Mouse (Mus musculus): Measurements from ENCODE around the gene Dnajb3. TPM values are rescaled to one million over a fixed set of nuclear protein-coding genes. Genes with fewer than 3 reads are reported as not detected.

Gene Dnajb3
- polyA plus RNA-seq, 1 experiment: not detected

GRCm38 (mm10) chr1:88243861-88244260 lies 38.3 kb upstream of the Dnajb3 start:
- no peaks in the 10 kb centered on the region for H3K4me1 ChIP-seq
- H3K9me3 ChIP-seq: peaks cover 82% of the 10 kb centered on the region
- H3K36me3 ChIP-seq (replicated peaks; ENCODE audit: low read length): no peaks in the 10 kb centered on the region
- TF ChIP-seq GATA1 (IDR thresholded peaks at IDR 0.05; ENCODE audit: borderline replicate concordance, low read length) (no peak), FLI1 (IDR thresholded peaks at IDR 0.05; ENCODE audit: low read length) (no peak)
- peaks cover 11% of the 10 kb centered on the region for H3K27me3 ChIP-seq (replicated peaks)
- peak overlapping the region; percentile 14 for H3K4me3 ChIP-seq (replicated peaks)

GRCm38 (mm10) chr1:88240579-88240978 lies 35.0 kb upstream of the Dnajb3 start:
- no peak for TF ChIP-seq GATA1 (IDR thresholded peaks at IDR 0.05; ENCODE audit: borderline replicate concordance, low read length)
- TF ChIP-seq FLI1 (IDR thresholded peaks at IDR 0.05; ENCODE audit: low read length): no peak; the same call in 1 of the 2 replicates
- Histone ChIP-seq H3K36me3 (replicated peaks; ENCODE audit: low read length) (no peaks in the 10 kb centered on the region), H3K27me3 (replicated peaks) (peaks cover 6% of the 10 kb centered on the region), H3K4me1 (no peaks in the 10 kb centered on the region), H3K9me3 (peaks cover 78% of the 10 kb centered on the region), H3K4me3 (replicated peaks) (no peak overlapping the region)

- peaks cover 7% of the 10 kb centered on the region for H3K27me3 ChIP-seq (replicated peaks)
- no peaks in the 10 kb centered on the region for H3K4me1 ChIP-seq
- no peaks in the 10 kb centered on the region for H3K36me3 ChIP-seq (replicated peaks; ENCODE audit: low read length)
- no peak overlapping the region for H3K4me3 ChIP-seq (replicated peaks)
- H3K9me3 ChIP-seq: peaks cover 78% of the 10 kb centered on the region
- TF ChIP-seq FLI1 (IDR thresholded peaks at IDR 0.05; ENCODE audit: low read length) (no peak), GATA1 (IDR thresholded peaks at IDR 0.05; ENCODE audit: borderline replicate concordance, low read length) (no peak)
These were observed 34.5 kb upstream of the Dnajb3 start for GRCm38 (mm10) chr1:88240072-88240471.

- peaks cover 8% of the 10 kb centered on the region for H3K27me3 ChIP-seq (replicated peaks)
- H3K4me3 ChIP-seq (replicated peaks): peak overlapping the region; percentile 6
- H3K9me3 ChIP-seq: peaks cover 80% of the 10 kb centered on the region
- no peak for TF ChIP-seq GATA1 (IDR thresholded peaks at IDR 0.05; ENCODE audit: borderline replicate concordance, low read length)
- no peak for TF ChIP-seq FLI1 (IDR thresholded peaks at IDR 0.05; ENCODE audit: low read length)
- no peaks in the 10 kb centered on the region for H3K4me1 ChIP-seq
- no peaks in the 10 kb centered on the region for H3K36me3 ChIP-seq (replicated peaks; ENCODE audit: low read length)
These were observed 33.2 kb upstream of the Dnajb3 start for GRCm38 (mm10) chr1:88238771-88239170.

- no peak overlapping the region for H3K4me3 ChIP-seq (replicated peaks)
- H3K27me3 ChIP-seq (replicated peaks): peaks cover 8% of the 10 kb centered on the region
- peaks cover 82% of the 10 kb centered on the region for H3K9me3 ChIP-seq
- H3K36me3 ChIP-seq (replicated peaks; ENCODE audit: low read length): no peaks in the 10 kb centered on the region
- no peaks in the 10 kb centered on the region for H3K4me1 ChIP-seq
- TF ChIP-seq FLI1 (IDR thresholded peaks at IDR 0.05; ENCODE audit: low read length) (no peak), GATA1 (IDR thresholded peaks at IDR 0.05; ENCODE audit: borderline replicate concordance, low read length) (no peak)
These were observed 31.7 kb upstream of the Dnajb3 start for GRCm38 (mm10) chr1:88237311-88237710.

- Histone ChIP-seq H3K27me3 (replicated peaks) (peaks cover 8% of the 10 kb centered on the region), H3K36me3 (replicated peaks; ENCODE audit: low read length) (no peaks in the 10 kb centered on the region), H3K4me3 (replicated peaks) (no peak overlapping the region), H3K4me1 (no peaks in the 10 kb centered on the region), H3K9me3 (peaks cover 86% of the 10 kb centered on the region)
- no peak for TF ChIP-seq FLI1 (IDR thresholded peaks at IDR 0.05; ENCODE audit: low read length)
- TF ChIP-seq GATA1 (IDR thresholded peaks at IDR 0.05; ENCODE audit: borderline replicate concordance, low read length): no peak
These were observed 30.4 kb upstream of the Dnajb3 start for GRCm38 (mm10) chr1:88235894-88236415.

- no peaks in the 10 kb centered on the region for H3K4me1 ChIP-seq
- TF ChIP-seq GATA1 (IDR thresholded peaks at IDR 0.05; ENCODE audit: borderline replicate concordance, low read length): no peak
- TF ChIP-seq FLI1 (IDR thresholded peaks at IDR 0.05; ENCODE audit: low read length): no peak
- H3K9me3 ChIP-seq: peaks cover 85% of the 10 kb centered on the region
- peaks cover 6% of the 10 kb centered on the region for H3K27me3 ChIP-seq (replicated peaks)
- no peaks in the 10 kb centered on the region for H3K36me3 ChIP-seq (replicated peaks; ENCODE audit: low read length)
- H3K4me3 ChIP-seq (replicated peaks): peak overlapping the region; percentile 4
These were observed 29.7 kb upstream of the Dnajb3 start for GRCm38 (mm10) chr1:88235046-88235893.

- Histone ChIP-seq H3K4me1 (no peaks in the 10 kb centered on the region), H3K27me3 (replicated peaks) (peaks cover 6% of the 10 kb centered on the region), H3K9me3 (peaks cover 86% of the 10 kb centered on the region), H3K36me3 (replicated peaks; ENCODE audit: low read length) (no peaks in the 10 kb centered on the region), H3K4me3 (replicated peaks) (no peak overlapping the region)
- TF ChIP-seq FLI1 (IDR thresholded peaks at IDR 0.05; ENCODE audit: low read length) (no peak), GATA1 (IDR thresholded peaks at IDR 0.05; ENCODE audit: borderline replicate concordance, low read length) (no peak)
These were observed 29.1 kb upstream of the Dnajb3 start for GRCm38 (mm10) chr1:88234646-88235045.

- no peak overlapping the region for H3K4me3 ChIP-seq (replicated peaks)
- H3K27me3 ChIP-seq (replicated peaks): peaks cover 6% of the 10 kb centered on the region
- TF ChIP-seq GATA1 (IDR thresholded peaks at IDR 0.05; ENCODE audit: borderline replicate concordance, low read length): no peak
- no peak for TF ChIP-seq FLI1 (IDR thresholded peaks at IDR 0.05; ENCODE audit: low read length)
- H3K36me3 ChIP-seq (replicated peaks; ENCODE audit: low read length): no peaks in the 10 kb centered on the region
- peaks cover 86% of the 10 kb centered on the region for H3K9me3 ChIP-seq
- no peaks in the 10 kb centered on the region for H3K4me1 ChIP-seq
These were observed 28.6 kb upstream of the Dnajb3 start for GRCm38 (mm10) chr1:88234248-88234610.
